Mouse (Mus musculus): ENCODE data around the gene Sertad2. TPM values are rescaled to one million over a fixed set of nuclear protein-coding genes. Genes with fewer than 3 reads are reported as not detected.
A peak's percentile ranks its signal among the peaks of the same experiment; 100 is the strongest.

Sertad2 gene
- polyA plus RNA-seq, 1 experiment from 2014 or later = 36.0 TPM

- no peak for TF ChIP-seq CTCF (IDR thresholded peaks at IDR 0.05; ENCODE audit: low read depth)
- Histone ChIP-seq H3K36me3 (ENCODE audit: insufficient read depth, low read length) (0 out of 2 replicates have a peak, but pooled peaks cover 6% of the 10 kb centered on the region), H3K4me1 (replicated peaks; ENCODE audit: insufficient read depth, low read length) (no peaks in the 10 kb centered on the region), H3K27ac (no peak overlapping the region), H3K27me3 (ENCODE audit: insufficient read depth, low read length) (no peaks in the 10 kb centered on the region), H3K9me3 (replicated peaks; ENCODE audit: low read length) (no peaks in the 10 kb centered on the region), H3K4me3 (replicated peaks; ENCODE audit: low read depth, low read length) (no peak overlapping the region), H3K4me2 (ENCODE audit: low read length) (no peak overlapping the region), H3K9ac (ENCODE audit: low read depth, low read length) (no peak overlapping the region)
- WGBS = 86% methylated on average over 5 of the region's 5 CpGs
- DNase-seq (ENCODE audit: low spot score) (no peak), ATAC-seq (replicated peaks; ENCODE audit: low FRiP score, low read depth) (no peak)
Observed at GRCm38 (mm10) chr11:20680781-20681180, 137.7 kb downstream of the Sertad2 start.

DNA sequence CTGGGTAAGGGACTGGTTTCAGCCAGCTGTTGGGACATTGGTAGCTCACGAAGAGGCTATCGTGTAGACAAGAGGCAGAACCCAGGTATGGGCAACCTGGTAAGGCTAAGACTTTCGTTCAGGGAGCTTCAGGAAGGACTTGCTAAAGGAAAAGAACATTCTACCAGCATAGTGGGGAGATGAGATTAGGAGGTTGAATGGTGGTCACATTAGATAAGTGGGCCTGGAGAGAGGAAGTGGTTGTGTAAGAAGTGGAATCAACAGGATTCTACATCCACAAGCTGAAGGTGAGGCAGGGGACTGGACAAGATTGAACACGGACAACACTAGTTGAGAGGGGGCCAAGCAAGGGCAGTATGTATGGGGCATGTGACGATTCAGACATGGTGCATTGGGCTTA lies 138.6 kb downstream of the Sertad2 start:
- H3K4me1 ChIP-seq (replicated peaks; ENCODE audit: insufficient read depth, low read length) = no peaks in the 10 kb centered on the region
- no peak overlapping the region for H3K4me2 ChIP-seq (ENCODE audit: low read length)
- DNase-seq (ENCODE audit: low spot score) (no peak), ATAC-seq (replicated peaks; ENCODE audit: low FRiP score, low read depth) (no peak)
- H3K27me3 ChIP-seq (ENCODE audit: insufficient read depth, low read length) = no peaks in the 10 kb centered on the region
- no peaks in the 10 kb centered on the region for H3K9me3 ChIP-seq (replicated peaks; ENCODE audit: low read length)
- no peak overlapping the region for H3K9ac ChIP-seq (ENCODE audit: low read depth, low read length)
- no peak for TF ChIP-seq CTCF (IDR thresholded peaks at IDR 0.05; ENCODE audit: low read depth)
- no peak overlapping the region for H3K27ac ChIP-seq
- 0 out of 2 replicates have a peak, but pooled peaks cover 6% of the 10 kb centered on the region for H3K36me3 ChIP-seq (ENCODE audit: insufficient read depth, low read length)
- H3K4me3 ChIP-seq (replicated peaks; ENCODE audit: low read depth, low read length) = no peak overlapping the region
- WGBS = 89% methylated on average over 5 of the region's 5 CpGs

DNA sequence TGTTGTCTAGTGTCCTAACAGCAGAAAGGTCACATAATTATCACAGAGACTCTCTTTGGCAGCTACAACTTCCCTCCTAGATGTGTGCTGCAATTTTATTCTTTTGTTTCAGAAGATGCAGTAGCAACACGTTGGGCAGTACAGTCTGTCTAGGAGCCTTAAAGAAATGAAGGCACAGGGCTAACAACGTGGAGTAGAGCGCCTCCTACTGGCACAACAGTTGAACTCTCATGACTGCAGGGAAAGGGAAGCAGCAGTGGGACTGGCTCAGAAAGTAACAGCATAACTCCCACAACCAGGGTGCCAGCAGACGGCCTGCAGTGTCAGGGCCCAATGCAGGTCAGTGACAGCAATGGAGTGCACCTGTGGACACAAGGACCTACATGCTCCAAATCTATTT lies 147.9 kb downstream of the Sertad2 start:
- H3K9me3 ChIP-seq (replicated peaks; ENCODE audit: low read length) = no peaks in the 10 kb centered on the region
- H3K4me3 ChIP-seq (replicated peaks; ENCODE audit: low read depth, low read length) = no peak overlapping the region
- no peak overlapping the region for H3K4me2 ChIP-seq (ENCODE audit: low read length)

More for the DNA sequence above, 147.9 kb downstream of the Sertad2 start:
- H3K9ac ChIP-seq (ENCODE audit: low read depth, low read length) = no peak overlapping the region
- no peak overlapping the region for H3K27ac ChIP-seq
- 0 out of 2 replicates have a peak, but pooled peaks cover 7% of the 10 kb centered on the region for H3K36me3 ChIP-seq (ENCODE audit: insufficient read depth, low read length)
- peak; percentile 93 for TF ChIP-seq CTCF (IDR thresholded peaks at IDR 0.05; ENCODE audit: low read depth)
- DNase-seq (ENCODE audit: low spot score) = peak; percentile 90
- H3K4me1 ChIP-seq (replicated peaks; ENCODE audit: insufficient read depth, low read length) = no peaks in the 10 kb centered on the region
- no peak; the same call in 1 of the 2 replicates for ATAC-seq (replicated peaks; ENCODE audit: low FRiP score, low read depth)
- H3K27me3 ChIP-seq (ENCODE audit: insufficient read depth, low read length) = no peaks in the 10 kb centered on the region
- WGBS = 4% methylated on average over 4 of the region's 4 CpGs

Other genes with a start within 250 kb of the Sertad2 start
- 4.8 and 5.3 TPM in 2 replicates for gene Slc1a4, start 210.5 kb upstream of the Sertad2 start, polyA plus RNA-seq (2015; fragmentation: Nextera tagmentation; extraction: Ambion mirVana)
- 25.1 and 25.4 TPM in 2 replicates for gene Aftph, start 198.3 kb downstream of the Sertad2 start, polyA plus RNA-seq (2015; fragmentation: Nextera tagmentation; extraction: Ambion mirVana)